Mouse (Mus musculus) cortical plate, adult 2 months (tissue): ENCODE data around the gene Xpo4. TPM values are rescaled to one million over a fixed set of nuclear protein-coding genes. Genes with fewer than 3 reads are reported as not detected.

ENCODE experiments used
- H3K27ac ChIP-seq: fragments of 200-500 bp; 2 replicates; pipeline ENCODE4 v1.5.1; 2012; ENCODE audit warnings: low read length, control low read depth, inconsistent platforms; ENCODE audit not compliant: insufficient read depth
- H3K4me1 ChIP-seq: fragments of 200-500 bp; 2 replicates; pipeline ENCODE4 v1.6.1; 2011; ENCODE audit warnings: low read length; ENCODE audit not compliant: control insufficient read depth, insufficient read depth
- H3K4me3 ChIP-seq: fragments of 200-500 bp; 2 replicates; pipeline ENCODE4 v1.5.1; 2011; ENCODE audit warnings: mild to moderate bottlenecking, low read length, control low read depth; ENCODE audit not compliant: insufficient read depth
- CTCF ChIP-seq: fragments of 200-500 bp; IDR thresholded peaks from 2 replicates; pipeline ENCODE4 v1.5.1; 2011; ENCODE audit warnings: mild to moderate bottlenecking, control low read depth, low read length; ENCODE audit not compliant: insufficient read depth; ENCODE audit errors: extremely low read depth
- POLR2A ChIP-seq: fragments of 200-500 bp; IDR thresholded peaks from 2 replicates; pipeline ENCODE4 v1.6.1; 2011; ENCODE audit warnings: mild to moderate bottlenecking, low read length, control low read depth; ENCODE audit not compliant: insufficient read depth; ENCODE audit errors: extremely low read depth
- polyA plus RNA-seq: library from polyadenylated mRNA; depleted of rRNA; stranded (reverse); fragments of >200 nt; gene quantifications from 2 replicates; pipeline ENCODE4 v1.2.3, GENCODE M21; 2012

The Xpo4 gene
- polyA plus RNA-seq, 1 experiment = 7.1 TPM

DNA sequence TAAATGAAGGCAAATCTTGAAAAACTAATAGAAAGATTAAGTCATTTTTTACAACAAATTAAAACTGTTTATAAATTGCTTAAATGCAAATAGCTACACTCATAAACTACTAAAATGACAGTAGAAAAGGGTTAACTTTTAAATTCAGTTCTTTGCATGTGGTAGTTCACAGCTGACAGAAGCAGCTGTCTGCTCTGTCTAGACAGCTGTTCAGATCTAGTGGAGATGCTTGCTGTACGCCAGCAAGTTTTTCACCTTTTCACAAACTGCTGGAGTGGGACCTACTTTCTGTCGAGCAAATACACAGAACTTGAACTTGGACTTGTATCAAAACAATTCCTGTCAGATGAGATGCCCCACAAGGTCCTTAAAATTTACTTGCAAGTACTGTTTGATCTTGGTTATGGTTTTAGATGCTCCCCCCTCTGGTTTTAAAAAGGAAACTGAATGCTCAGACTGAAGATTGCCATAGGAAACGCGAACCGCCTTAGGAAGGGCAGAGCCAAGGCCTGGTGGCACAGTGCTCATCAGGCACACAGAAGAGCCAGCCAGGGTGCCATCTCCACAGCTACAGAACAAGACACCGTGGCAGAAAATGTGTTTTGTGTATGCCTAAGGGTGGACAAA lies 48.8 kb downstream of the Xpo4 start:
- Histone ChIP-seq H3K4me3 (no peak overlapping the region), H3K27ac (no peak overlapping the region), H3K4me1 (peaks cover 1% of the 10 kb centered on the region; the same call in 1 of the 2 replicates)
- no peak for TF ChIP-seq CTCF
- TF ChIP-seq POLR2A = no peak

GRCm38 (mm10) chr14:57615828-57616227 lies 49.4 kb downstream of the Xpo4 start:
- H3K4me1 ChIP-seq = peaks cover 1% of the 10 kb centered on the region; the same call in 1 of the 2 replicates
- no peak overlapping the region for H3K27ac ChIP-seq
- H3K4me3 ChIP-seq = no peak overlapping the region
- TF ChIP-seq CTCF (no peak), POLR2A (no peak)

DNA sequence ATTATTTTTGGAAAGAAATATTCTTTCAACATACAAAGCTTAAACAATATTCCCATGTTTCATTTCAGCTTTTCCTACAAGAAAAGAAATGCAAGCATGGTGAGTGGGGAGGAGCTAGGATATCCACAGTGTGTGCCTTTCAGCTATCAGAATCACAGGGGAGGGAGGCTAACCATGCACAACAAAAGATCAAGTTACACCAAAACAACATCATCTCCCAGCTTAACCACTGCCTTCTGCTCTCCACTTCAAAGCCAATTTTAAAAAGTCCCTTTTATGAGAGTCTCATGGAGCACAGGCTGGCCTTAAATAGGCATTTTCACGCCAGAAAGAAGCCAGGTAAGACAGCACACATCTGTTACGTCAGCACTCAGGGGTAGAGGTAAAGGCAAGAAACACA lies 54.2 kb downstream of the Xpo4 start:
- TF ChIP-seq POLR2A (no peak), CTCF (no peak)
- Histone ChIP-seq H3K4me1 (peaks cover 1% of the 10 kb centered on the region), H3K4me3 (no peak overlapping the region), H3K27ac (0 out of 2 replicates have a peak overlapping the region, but pooled peaks have one; percentile 50)

- TF ChIP-seq POLR2A (no peak), CTCF (no peak)
- H3K4me1 ChIP-seq = no peaks in the 10 kb centered on the region; the same call in none of the 2 replicates
- H3K27ac ChIP-seq = no peak overlapping the region
- H3K4me3 ChIP-seq = no peak overlapping the region
These were observed 55.4 kb downstream of the Xpo4 start for GRCm38 (mm10) chr14:57609816-57610329.

DNA sequence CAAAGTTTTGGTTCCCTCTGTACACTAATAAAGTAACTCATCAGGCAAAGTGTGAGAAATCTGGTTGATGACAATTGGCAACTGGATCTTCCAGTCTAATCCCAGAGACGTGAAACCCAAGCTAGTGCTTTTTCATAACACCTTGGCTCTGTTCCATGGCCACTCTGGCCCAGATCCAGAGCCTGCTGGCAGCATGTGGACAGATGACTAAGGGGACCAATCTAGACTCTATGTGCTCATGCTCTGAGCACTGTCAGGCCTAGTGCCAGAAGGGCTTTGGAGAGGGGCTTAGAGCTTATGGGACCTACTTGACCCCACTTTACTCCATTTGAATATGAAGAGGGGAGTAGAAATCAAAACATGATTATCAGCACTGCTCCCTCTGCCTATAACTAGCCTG lies 57.7 kb downstream of the Xpo4 start:
- no peaks in the 10 kb centered on the region; the same call in none of the 2 replicates for H3K4me1 ChIP-seq
- no peak overlapping the region for H3K4me3 ChIP-seq
- TF ChIP-seq POLR2A (no peak), CTCF (no peak)
- no peak overlapping the region for H3K27ac ChIP-seq

DNA sequence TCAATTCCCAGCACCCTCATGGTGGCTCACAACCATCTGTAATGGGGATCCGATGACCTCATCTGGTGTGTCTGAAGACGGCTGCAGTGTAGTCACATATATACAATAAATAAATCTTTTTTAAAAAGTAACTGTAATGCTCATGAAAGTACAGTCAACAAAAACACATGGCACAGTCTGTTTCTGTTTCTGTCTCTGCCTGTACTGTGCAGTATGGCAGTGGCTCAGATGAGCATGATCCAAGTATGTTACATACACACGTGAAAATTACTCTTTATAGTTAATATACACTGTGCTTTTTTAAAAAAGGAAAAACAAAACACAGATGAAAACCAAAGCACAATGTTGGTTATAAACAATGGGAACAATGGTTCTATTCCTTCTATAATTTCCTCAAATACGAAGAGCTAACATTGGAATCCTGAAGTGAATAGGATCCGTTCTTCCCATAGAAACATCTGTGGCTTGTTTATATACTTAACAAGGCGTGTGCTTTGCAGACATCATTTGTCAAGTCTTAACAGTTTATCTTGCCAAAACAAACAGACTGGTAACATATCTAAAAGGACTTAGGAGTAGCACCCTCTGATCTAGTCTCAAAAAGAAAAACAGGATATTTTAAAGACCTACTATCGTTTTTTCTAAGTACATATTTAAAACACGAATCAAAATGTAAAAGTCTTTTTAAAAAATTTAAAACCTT lies 58.4 kb downstream of the Xpo4 start:
- no peak overlapping the region for H3K27ac ChIP-seq
- TF ChIP-seq POLR2A (no peak), CTCF (no peak)

DNA sequence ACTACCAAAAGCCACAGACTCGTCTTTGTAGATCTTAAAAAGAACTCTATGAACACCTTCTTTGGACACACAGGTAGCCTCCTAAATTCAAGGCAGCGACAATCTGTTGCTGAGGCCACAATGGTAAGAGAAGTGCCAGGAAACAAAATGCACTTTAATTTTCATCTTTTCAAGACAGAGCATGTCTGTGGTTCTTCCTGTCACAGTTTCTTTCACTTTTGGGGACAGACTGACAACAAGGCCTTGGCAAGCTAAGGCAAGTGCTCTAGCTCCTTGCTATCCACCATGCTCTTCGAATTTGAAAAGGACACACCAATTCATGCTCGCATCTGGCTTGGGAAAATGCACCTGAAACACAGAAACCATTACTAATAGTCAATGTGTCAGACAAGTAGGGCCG lies 72.0 kb downstream of the Xpo4 start:
- H3K4me1 ChIP-seq = no peaks in the 10 kb centered on the region
- H3K27ac ChIP-seq = no peak overlapping the region
- no peak overlapping the region for H3K4me3 ChIP-seq
- TF ChIP-seq CTCF = no peak
- TF ChIP-seq POLR2A = no peak

More for the DNA sequence above, 58.4 kb downstream of the Xpo4 start:
- Histone ChIP-seq H3K4me1 (no peaks in the 10 kb centered on the region; the same call in none of the 2 replicates), H3K4me3 (no peak overlapping the region)

- Histone ChIP-seq H3K4me1 (no peaks in the 10 kb centered on the region), H3K27ac (no peak overlapping the region), H3K4me3 (no peak overlapping the region)
- no peak for TF ChIP-seq POLR2A
- no peak for TF ChIP-seq CTCF
These were observed 73.4 kb downstream of the Xpo4 start for GRCm38 (mm10) chr14:57591830-57592229.

DNA sequence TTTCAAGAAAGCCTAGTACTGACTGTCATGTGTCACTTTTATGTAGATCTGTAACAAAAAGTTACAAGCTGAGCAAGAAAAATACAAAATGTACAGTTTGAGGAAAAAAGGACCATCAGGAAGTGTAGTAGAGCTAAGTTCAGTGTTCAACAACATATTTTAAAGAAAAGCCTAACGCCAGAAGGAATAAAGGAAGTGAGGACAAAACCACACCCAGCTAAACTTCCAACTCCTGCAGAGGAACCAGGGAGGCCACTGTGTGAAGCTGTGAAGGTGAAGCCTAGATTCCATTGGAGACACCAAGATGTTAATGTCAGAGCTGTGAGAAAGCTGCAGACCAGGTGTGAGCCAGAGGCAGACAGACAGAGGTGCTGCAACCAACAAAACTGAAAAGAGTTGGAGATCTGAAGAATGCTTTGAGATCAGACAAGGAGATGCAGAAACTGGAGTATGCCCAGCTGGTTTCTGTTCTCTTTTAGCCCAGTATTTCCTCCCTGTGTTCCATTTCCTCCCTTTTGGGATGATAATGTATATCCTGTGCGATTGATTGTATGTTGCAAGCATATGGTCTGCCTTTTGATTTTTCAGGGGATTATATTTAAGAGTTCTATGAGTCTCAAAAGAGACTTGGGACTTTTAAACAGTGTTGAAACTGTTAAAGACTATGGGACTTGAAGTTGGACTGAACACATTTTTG lies 88.7 kb downstream of the Xpo4 start:
- no peaks in the 10 kb centered on the region for H3K4me1 ChIP-seq
- TF ChIP-seq CTCF = no peak
- no peak for TF ChIP-seq POLR2A
- H3K27ac ChIP-seq = no peak overlapping the region
- H3K4me3 ChIP-seq = no peak overlapping the region
